ENCODE assay signal across 13 mouse cellular contexts in the genomic region with DNA sequence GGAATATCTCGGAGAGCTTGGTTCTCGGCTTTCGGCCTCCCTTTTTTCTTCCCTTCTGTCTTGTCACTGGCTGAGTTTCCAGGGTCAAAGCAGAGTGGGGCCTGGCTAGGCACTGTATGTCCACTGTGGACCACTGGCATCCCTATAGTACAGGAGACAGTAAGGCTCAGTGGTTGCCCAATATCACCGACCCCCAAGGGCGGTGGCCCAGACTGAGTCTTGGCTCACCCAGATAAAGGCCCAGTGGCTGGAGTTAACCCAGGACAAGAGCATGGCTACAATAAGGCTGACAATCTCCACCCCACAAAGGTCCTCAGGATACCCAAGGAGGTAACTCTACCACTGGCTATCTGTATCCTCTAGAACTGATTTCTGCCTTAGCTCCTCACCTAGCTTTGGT. TPM values are rescaled to one million over a fixed set of nuclear protein-coding genes. Genes with fewer than 3 reads are reported as not detected.
DNase-seq lines count a peak whose midpoint lies in the region; ATAC-seq and TF ChIP-seq lines count a peak whose summit lies in the region.
"Had no signal": no experiment of that assay in that cellular context is flagged by ENCODE, and none has a peak within 500 bp of the region (broad histone marks: within the 10 kb centered on the region; RNA-seq: fewer than 3 reads in every experiment).

No protein-coding gene starts in this region.

- H3K27ac ChIP-seq in forebrain, embryonic 11.5 days (ENCODE audit: low read depth, low read length), result no peak overlapping the region
- H3K27ac ChIP-seq in forebrain, embryonic 10.5 days, result no peak overlapping the region
- H3K27ac ChIP-seq in kidney, embryonic 16.5 days (ENCODE audit: low read length), result no peak overlapping the region
- H3K27ac ChIP-seq in CH12.LX (ENCODE audit: insufficient read depth, low read depth), result no peak overlapping the region
- H3K27ac ChIP-seq in midbrain, embryonic 13.5 days, result no peak overlapping the region

- H3K4me1 ChIP-seq in forebrain, embryonic 11.5 days (replicated peaks; ENCODE audit: control insufficient read depth, insufficient read depth, low read length), result peaks cover 5% of the 10 kb centered on the region; the same call in 1 of the 2 replicates
- peaks cover 25% of the 10 kb centered on the region for H3K4me1 ChIP-seq in forebrain, embryonic 10.5 days
- H3K4me1 ChIP-seq in kidney, embryonic 16.5 days (ENCODE audit: insufficient read depth, low read length), result peaks cover 18% of the 10 kb centered on the region
- peaks cover 7 to 21% of the 10 kb centered on the region in 2 experiments for H3K4me1 ChIP-seq in CH12.LX (ENCODE audit: control insufficient read depth in 1 of 2, insufficient read depth in 2 of 2)
- H3K4me1 ChIP-seq in midbrain, embryonic 13.5 days (replicated peaks), result peaks cover 32% of the 10 kb centered on the region

- no peak for ATAC-seq in forebrain, embryonic 11.5 days (replicated peaks; ENCODE audit: low FRiP score)
- ATAC-seq in kidney, embryonic 16.5 days (ENCODE audit: low FRiP score, low TSS enrichment), result no peak
- no peak for ATAC-seq in midbrain, embryonic 13.5 days
- ATAC-seq: activated CD4-positive, CD25-positive, alpha-beta regulatory T cell, adult 4 months had no signal

- H3K4me3 ChIP-seq in forebrain, embryonic 11.5 days (ENCODE audit: low read depth, low read length), result no peak overlapping the region
- no peak overlapping the region for H3K4me3 ChIP-seq in forebrain, embryonic 10.5 days
- H3K4me3 ChIP-seq in kidney, embryonic 16.5 days (ENCODE audit: low read length), result no peak overlapping the region
- no peak overlapping the region for H3K4me3 ChIP-seq in CH12.LX (replicated peaks in 1 of 3; ENCODE audit: low read depth in 2 of 3, low read length in 2 of 3, poor library complexity in 1 of 3)
- H3K4me3 ChIP-seq in midbrain, embryonic 13.5 days (replicated peaks), result peak overlapping the region; percentile 98; the same call in 1 of the 2 replicates
- H3K4me3 ChIP-seq: megakaryocyte, embryonic 14.5 days had no signal

- peaks cover 10% of the 10 kb centered on the region; the same call in 1 of the 2 replicates for H3K36me3 ChIP-seq in forebrain, embryonic 11.5 days (ENCODE audit: control insufficient read depth, insufficient read depth, low read length)
- peaks cover 59% of the 10 kb centered on the region for H3K36me3 ChIP-seq in forebrain, embryonic 10.5 days (replicated peaks)
- H3K36me3 ChIP-seq in kidney, embryonic 16.5 days (ENCODE audit: insufficient read depth, low read length), result peaks cover 46% of the 10 kb centered on the region
- peaks cover 46 to 53% of the 10 kb centered on the region in 2 experiments for H3K36me3 ChIP-seq in CH12.LX (replicated peaks in 1 of 2; ENCODE audit: control insufficient read depth in 1 of 2, insufficient read depth in 1 of 2, low read length in 1 of 2)
- peaks cover 56% of the 10 kb centered on the region for H3K36me3 ChIP-seq in midbrain, embryonic 13.5 days

- dilution Hi-C loops in CH12.LX (cut with MboI; ENCODE audit: extremely low pct_ligation_motif_present, extremely low pct_unique_long_range_greater_than_20kb, low sequenced_read_pairs), result no loop called here

- H3K9me3 ChIP-seq in forebrain, embryonic 11.5 days (ENCODE audit: control insufficient read depth, low read length), result no peaks in the 10 kb centered on the region
- no peaks in the 10 kb centered on the region for H3K9me3 ChIP-seq in forebrain, embryonic 10.5 days
- H3K9me3 ChIP-seq in kidney, embryonic 16.5 days (ENCODE audit: low read length), result no peaks in the 10 kb centered on the region
- H3K9me3 ChIP-seq in CH12.LX (replicated peaks; ENCODE audit: low read length), result no peaks in the 10 kb centered on the region
- no peaks in the 10 kb centered on the region for H3K9me3 ChIP-seq in midbrain, embryonic 13.5 days
- H3K9me3 ChIP-seq: megakaryocyte, embryonic 14.5 days had no signal

- no peak for TF ChIP-seq POLR2A in CH12.LX (IDR thresholded peaks at IDR 0.05; ENCODE audit: low read depth, low read length)

- 96% methylated on average over 5 of the region's 5 CpGs for WGBS in forebrain, embryonic 11.5 days
- 95% methylated on average over 5 of the region's 5 CpGs for WGBS in forebrain, embryonic 10.5 days
- 90% methylated on average over 5 of the region's 5 CpGs for WGBS in kidney, embryonic 16.5 days
- WGBS in midbrain, embryonic 13.5 days, result 95% methylated on average over 5 of the region's 5 CpGs

- H3K27me3 ChIP-seq in forebrain, embryonic 11.5 days (ENCODE audit: control insufficient read depth, insufficient read depth, low read length), result no peaks in the 10 kb centered on the region
- no peaks in the 10 kb centered on the region for H3K27me3 ChIP-seq in forebrain, embryonic 10.5 days (ENCODE audit: poor library complexity, severe bottlenecking)
- H3K27me3 ChIP-seq in kidney, embryonic 16.5 days (ENCODE audit: insufficient read depth, low read length), result no peaks in the 10 kb centered on the region
- H3K27me3 ChIP-seq in CH12.LX (replicated peaks), result no peaks in the 10 kb centered on the region
- no peaks in the 10 kb centered on the region for H3K27me3 ChIP-seq in midbrain, embryonic 13.5 days
- H3K27me3 ChIP-seq: megakaryocyte, embryonic 14.5 days had no signal

- H3K4me2 ChIP-seq in forebrain, embryonic 11.5 days (ENCODE audit: low read depth, low read length, severe bottlenecking), result no peak overlapping the region
- no peak overlapping the region for H3K4me2 ChIP-seq in kidney, embryonic 16.5 days (replicated peaks; ENCODE audit: low read depth, low read length)
- H3K4me2 ChIP-seq in CH12.LX (ENCODE audit: insufficient read depth, low read depth, poor library complexity, severe bottlenecking), result no peak overlapping the region
- H3K4me2 ChIP-seq in midbrain, embryonic 13.5 days (replicated peaks), result peak overlapping the region; percentile 89; the same call in 1 of the 2 replicates

- peak; percentile 18 for DNase-seq in forebrain, embryonic 11.5 days (ENCODE audit: low spot score)
- DNase-seq in forebrain, embryonic 10.5 days (ENCODE audit: extremely low spot score, low spot score), result no peak
- no peak for DNase-seq in kidney, adult 11 months
- no peak for DNase-seq in CH12.LX (ENCODE audit: extremely low read depth)
- DNase-seq in adrenal gland, adult 2 months, result no peak
- DNase-seq in adrenal gland, postnatal 4 days (ENCODE audit: low spot score in 2 of 2), result no peak
- DNase-seq: B cell, adult 2 months; heart, postnatal 4 days; kidney, adult 9 months had no signal

- no peak for TF ChIP-seq CTCF in CH12.LX (conservative IDR thresholded peaks at IDR 0.05 in 1 of 2, IDR thresholded peaks at IDR 0.05 in 1 of 2; ENCODE audit: low read depth in 2 of 2, low read length in 2 of 2)

- no peak overlapping the region for H3K9ac ChIP-seq in forebrain, embryonic 11.5 days (ENCODE audit: low read length)
- 0 out of 2 replicates have a peak overlapping the region, but pooled peaks have one; percentile 20 for H3K9ac ChIP-seq in kidney, embryonic 16.5 days (replicated peaks; ENCODE audit: low read length)
- H3K9ac ChIP-seq in CH12.LX (ENCODE audit: insufficient read depth, low read depth), result 0 out of 2 replicates have a peak overlapping the region, but pooled peaks have one; percentile 3
- peak overlapping the region; percentile 95; the same call in 1 of the 2 replicates for H3K9ac ChIP-seq in midbrain, embryonic 13.5 days (replicated peaks)

- no peak for TF ChIP-seq EP300 in CH12.LX (IDR thresholded peaks at IDR 0.05; ENCODE audit: low read length)

- peaks cover 3% of the 10 kb centered on the region; the same call in 1 of the 2 replicates for H3K79me2 ChIP-seq in CH12.LX (replicated peaks; ENCODE audit: control insufficient read depth, extremely low read depth, insufficient read depth, poor library complexity, severe bottlenecking)

- in situ Hi-C loops in CH12.LX (cut with MboI; ENCODE audit: low pct_ligation_motif_present, low pct_unique_long_range_greater_than_20kb, low sequenced_read_pairs), result no loop called here

- TF ChIP-seq RAD21 in CH12.LX (IDR thresholded peaks at IDR 0.05; ENCODE audit: low read depth, low read length), result no peak

RNA-seq across cellular contexts. Expression of a gene that starts 1.2 kb away (rescaled TPM):
- 76.5 and 82.4 TPM in 2 replicates for polyA plus RNA-seq in forebrain, embryonic 11.5 days (2014; fragmentation: Nextera tagmentation; extraction: Ambion mirVana)
- 78.5 and 86.9 TPM in 2 replicates for polyA plus RNA-seq in forebrain, embryonic 10.5 days (2016; fragmentation: Nextera tagmentation; extraction: Ambion mirVana)
- 75.2 and 79.7 TPM in 2 replicates for polyA plus RNA-seq in kidney, embryonic 16.5 days (2015; fragmentation: Nextera tagmentation; extraction: Ambion mirVana)
- total RNA-seq in CH12.LX (2012; rRNA removed) (48.1 and 52.7 TPM in 2 replicates), CH12.LX (2014; rRNA removed) (28.3 and 28.8 TPM in 2 replicates)
- 53.8 and 62.4 TPM in 2 replicates for polyA plus RNA-seq in CH12.LX (2012; ENCODE audit: insufficient read length, low read depth)
- polyA plus RNA-seq in midbrain, embryonic 13.5 days (2015; fragmentation: Nextera tagmentation; extraction: Ambion mirVana), result 71.7 and 72.8 TPM in 2 replicates
- 10 to 100 TPM; 63.0 to 69.0 TPM for total RNA-seq in adrenal gland, adult 2 months (2021)
- polyA plus RNA-seq in adrenal gland, adult 2 months (2012; rRNA removed), result 6.7 and 9.6 TPM in 2 replicates
- total RNA-seq in adrenal gland, postnatal 4 days (2021), result 10 to 100 TPM; 72.3 to 73.4 TPM

RNA-seq across cellular contexts. Expression of a gene that starts 2.1 kb away (rescaled TPM):
- polyA plus RNA-seq in forebrain, embryonic 11.5 days (2014; fragmentation: Nextera tagmentation; extraction: Ambion mirVana), result 53.7 and 60.7 TPM in 2 replicates
- polyA plus RNA-seq in forebrain, embryonic 10.5 days (2016; fragmentation: Nextera tagmentation; extraction: Ambion mirVana), result 42.2 and 44.0 TPM in 2 replicates
- polyA plus RNA-seq in kidney, embryonic 16.5 days (2015; fragmentation: Nextera tagmentation; extraction: Ambion mirVana), result 37.8 and 41.1 TPM in 2 replicates
- total RNA-seq in CH12.LX (2012; rRNA removed) (16.6 and 18.1 TPM in 2 replicates), CH12.LX (2014; rRNA removed) (11.0 TPM in 2 replicates)
- polyA plus RNA-seq in CH12.LX (2012; ENCODE audit: insufficient read length, low read depth), result 26.8 and 27.1 TPM in 2 replicates
- 68.1 and 70.2 TPM in 2 replicates for polyA plus RNA-seq in midbrain, embryonic 13.5 days (2015; fragmentation: Nextera tagmentation; extraction: Ambion mirVana)
- 10 to 100 TPM; 40.9 to 52.7 TPM for total RNA-seq in adrenal gland, adult 2 months (2021)
- polyA plus RNA-seq in adrenal gland, adult 2 months (2012; rRNA removed), result 69.2 and 72.6 TPM in 2 replicates
- total RNA-seq in adrenal gland, postnatal 4 days (2021), result 100 to 1,000 TPM; 141 to 143 TPM

RNA-seq across cellular contexts. Expression of a gene that starts 5.8 kb away (rescaled TPM):
- polyA plus RNA-seq in forebrain, embryonic 11.5 days (2014; fragmentation: Nextera tagmentation; extraction: Ambion mirVana), result 51.0 and 51.5 TPM in 2 replicates
- polyA plus RNA-seq in forebrain, embryonic 10.5 days (2016; fragmentation: Nextera tagmentation; extraction: Ambion mirVana), result 40.7 and 41.3 TPM in 2 replicates
- polyA plus RNA-seq in kidney, embryonic 16.5 days (2015; fragmentation: Nextera tagmentation; extraction: Ambion mirVana), result 66.9 and 71.7 TPM in 2 replicates
- total RNA-seq in CH12.LX (2012; rRNA removed) (20.3 and 31.9 TPM in 2 replicates), CH12.LX (2014; rRNA removed) (18.6 and 18.7 TPM in 2 replicates)
- polyA plus RNA-seq in CH12.LX (2012; ENCODE audit: insufficient read length, low read depth), result 16.0 and 18.0 TPM in 2 replicates
- polyA plus RNA-seq in midbrain, embryonic 13.5 days (2015; fragmentation: Nextera tagmentation; extraction: Ambion mirVana), result 71.2 and 82.5 TPM in 2 replicates
- 10 to 100 TPM; 64.9 to 73.6 TPM for total RNA-seq in adrenal gland, adult 2 months (2021)
- 165 and 170 TPM in 2 replicates for polyA plus RNA-seq in adrenal gland, adult 2 months (2012; rRNA removed)
- 100 to 1,000 TPM; 106 to 113 TPM for total RNA-seq in adrenal gland, postnatal 4 days (2021)

RNA-seq across cellular contexts. Expression of a gene that starts 8.5 kb away (rescaled TPM):
- polyA plus RNA-seq in forebrain, embryonic 11.5 days (2014; fragmentation: Nextera tagmentation; extraction: Ambion mirVana), result 52.0 and 58.5 TPM in 2 replicates
- 31.0 and 31.6 TPM in 2 replicates for polyA plus RNA-seq in forebrain, embryonic 10.5 days (2016; fragmentation: Nextera tagmentation; extraction: Ambion mirVana)
- 29.5 and 31.4 TPM in 2 replicates for polyA plus RNA-seq in kidney, embryonic 16.5 days (2015; fragmentation: Nextera tagmentation; extraction: Ambion mirVana)
- total RNA-seq in CH12.LX (2012; rRNA removed) (2.7 and 3.8 TPM in 2 replicates), CH12.LX (2014; rRNA removed) (0.32 TPM in 1 of 2 replicates, not detected in the other)
- polyA plus RNA-seq in CH12.LX (2012; ENCODE audit: insufficient read length, low read depth), result 0.38 and 0.66 TPM in 2 replicates
- 171 and 176 TPM in 2 replicates for polyA plus RNA-seq in midbrain, embryonic 13.5 days (2015; fragmentation: Nextera tagmentation; extraction: Ambion mirVana)
- total RNA-seq in adrenal gland, adult 2 months (2021), result 10 to 100 TPM in 1 of 2 experiments, 1 to 10 TPM in 1; 9.6 to 21.6 TPM
- polyA plus RNA-seq in adrenal gland, adult 2 months (2012; rRNA removed), result 41.0 and 44.6 TPM in 2 replicates
- 10 to 100 TPM; 23.8 to 25.5 TPM for total RNA-seq in adrenal gland, postnatal 4 days (2021)
